8 mouse cellular contexts compared by ENCODE assay signal in genomic region chr13:23554393-23554792, GRCm38 (mm10). TPM values are rescaled to one million over a fixed set of nuclear protein-coding genes. Genes with fewer than 3 reads are reported as not detected.
DNase-seq lines count a peak whose midpoint lies in the region; ATAC-seq and TF ChIP-seq lines count a peak whose summit lies in the region.

No protein-coding gene starts in this region.

- H3K4me1 ChIP-seq in heart, adult 2 months (ENCODE audit: control insufficient read depth, insufficient read depth, low read length): peaks cover 2% of the 10 kb centered on the region
- H3K4me1 ChIP-seq in E14TG2a.4 (replicated peaks; ENCODE audit: low read depth, low read length): peaks cover 30% of the 10 kb centered on the region
- peaks cover 16% of the 10 kb centered on the region for H3K4me1 ChIP-seq in forebrain, embryonic 16.5 days (replicated peaks; ENCODE audit: control insufficient read depth, insufficient read depth, low read length)
- H3K4me1 ChIP-seq in liver, postnatal 0 days (ENCODE audit: insufficient read depth): peaks cover 15% of the 10 kb centered on the region

- no peaks in the 10 kb centered on the region for H3K9me3 ChIP-seq in E14TG2a.4 (ENCODE audit: low read length)
- no peaks in the 10 kb centered on the region for H3K9me3 ChIP-seq in forebrain, embryonic 16.5 days (ENCODE audit: control insufficient read depth, low read length)
- no peaks in the 10 kb centered on the region for H3K9me3 ChIP-seq in liver, postnatal 0 days (ENCODE audit: low read length)

- H3K27me3 ChIP-seq in heart, adult 2 months (ENCODE audit: control insufficient read depth, insufficient read depth, low read length): no peaks in the 10 kb centered on the region
- no peaks in the 10 kb centered on the region for H3K27me3 ChIP-seq in E14TG2a.4 (ENCODE audit: insufficient read depth, low read length)
- H3K27me3 ChIP-seq in forebrain, embryonic 16.5 days (replicated peaks; ENCODE audit: control insufficient read depth, insufficient read depth, low read length): no peaks in the 10 kb centered on the region
- H3K27me3 ChIP-seq in liver, postnatal 0 days (ENCODE audit: insufficient read depth, low read length): no peaks in the 10 kb centered on the region

- 15% methylated on average over 9 of the region's 9 CpGs for WGBS in heart, adult 2 months
- WGBS in forebrain, embryonic 16.5 days: 17% methylated on average over 9 of the region's 9 CpGs
- WGBS in liver, postnatal 0 days (ENCODE audit: insufficient replicate concordance): 18% methylated on average over 9 of the region's 9 CpGs

- no peak for TF ChIP-seq CTCF in heart, adult 2 months (IDR thresholded peaks at IDR 0.05)
- no peak for TF ChIP-seq CTCF in E14TG2a.4 (conservative IDR thresholded peaks at IDR 0.05; ENCODE audit: low read length)
- TF ChIP-seq CTCF in liver, postnatal 0 days (IDR thresholded peaks at IDR 0.05; ENCODE audit: low read depth): no peak

- ATAC-seq in forebrain, embryonic 16.5 days: no peak
- no peak for ATAC-seq in liver, postnatal 0 days

- H3K4me3 ChIP-seq in heart, adult 2 months: peak overlapping the region; percentile 65
- H3K4me3 ChIP-seq in E14TG2a.4 (replicated peaks; ENCODE audit: low read length): peak overlapping the region; percentile 78
- H3K4me3 ChIP-seq in forebrain, embryonic 16.5 days (replicated peaks; ENCODE audit: low read length): peak overlapping the region; percentile 58
- H3K4me3 ChIP-seq in liver, postnatal 0 days (ENCODE audit: low read depth, low read length): peak overlapping the region; percentile 64

- H3K27ac ChIP-seq in heart, adult 2 months: peak overlapping the region; percentile 79
- peak overlapping the region; percentile 80 for H3K27ac ChIP-seq in forebrain, embryonic 16.5 days (ENCODE audit: low read length)
- H3K27ac ChIP-seq in liver, postnatal 0 days (ENCODE audit: low read depth): peak overlapping the region; percentile 97

- H3K36me3 ChIP-seq in heart, adult 2 months (ENCODE audit: control insufficient read depth, insufficient read depth, low read length): no peaks in the 10 kb centered on the region; the same call in 1 of the 2 replicates
- no peaks in the 10 kb centered on the region for H3K36me3 ChIP-seq in E14TG2a.4 (ENCODE audit: insufficient read depth, low read length)
- no peaks in the 10 kb centered on the region for H3K36me3 ChIP-seq in forebrain, embryonic 16.5 days (ENCODE audit: control insufficient read depth, insufficient read depth)
- no peaks in the 10 kb centered on the region for H3K36me3 ChIP-seq in liver, postnatal 0 days (replicated peaks; ENCODE audit: insufficient read depth, low read length)

- TF ChIP-seq EP300 in heart, adult 2 months (IDR thresholded peaks at IDR 0.05; ENCODE audit: insufficient read depth, low read depth, low read length): no peak
- TF ChIP-seq EP300 in liver, postnatal 0 days (IDR thresholded peaks at IDR 0.05; ENCODE audit: low read depth): no peak

- peak overlapping the region; percentile 41; the same call in 1 of the 2 replicates for H3K9ac ChIP-seq in heart, adult 2 months (ENCODE audit: low read depth, low read length)
- H3K9ac ChIP-seq in forebrain, embryonic 16.5 days (replicated peaks; ENCODE audit: low read depth, low read length): peak overlapping the region; percentile 45
- peak overlapping the region; percentile 83 for H3K9ac ChIP-seq in liver, postnatal 0 days (replicated peaks)

- intact Hi-C loops in heart, adult 2 months (cut with DNase I): no loop called here
- intact Hi-C loops in left cerebral cortex, postnatal 14 days (cut with DNase I): no loop called here

- no peak for DNase-seq in heart, adult 2 months
- DNase-seq in heart, adult 8-10 months (ENCODE audit: low spot score): no peak
- no peak for DNase-seq in liver, postnatal 0 days
- DNase-seq in frontal cortex, postnatal 36 days (ENCODE audit: low spot score in 2 of 2): no peak
- DNase-seq in left cerebral cortex, postnatal 14 days (ENCODE audit: low spot score in 2 of 2): no peak
- DNase-seq in frontal cortex, postnatal 25 days (ENCODE audit: low spot score in 2 of 2): no peak

- H3K4me2 ChIP-seq in forebrain, embryonic 16.5 days (ENCODE audit: low read length): peak overlapping the region; percentile 99
- H3K4me2 ChIP-seq in liver, postnatal 0 days (ENCODE audit: low read depth, low read length): peak overlapping the region; percentile 90

- no peak for TF ChIP-seq POLR2A in heart, adult 2 months (IDR thresholded peaks at IDR 0.05; ENCODE audit: insufficient read depth, low read depth, low read length)

- no peaks in the 10 kb centered on the region for H3K79me2 ChIP-seq in heart, adult 2 months (replicated peaks; ENCODE audit: control insufficient read depth, insufficient read depth, low read length)

RNA-seq across cellular contexts. Expression of gene Hist1h1d, which starts 1.3 kb away (rescaled TPM):
- total RNA-seq in heart, adult 2 months (2021): under 1 TPM; 0.86 to 0.91 TPM
- 0.04 and 0.09 TPM in 2 replicates for polyA plus RNA-seq in heart, adult 2 months (2012; rRNA removed)
- 1 to 10 TPM; 1.2 to 1.5 (median 1.4) TPM for total RNA-seq in heart, adult 8-10 months (2022)
- polyA plus RNA-seq in forebrain, embryonic 16.5 days (2015; fragmentation: Nextera tagmentation; extraction: Ambion mirVana): 0.15 and 0.22 TPM in 2 replicates
- polyA plus RNA-seq in liver, postnatal 0 days (2015; fragmentation: Nextera tagmentation; extraction: Ambion mirVana): 0.43 and 0.51 TPM in 2 replicates
- total RNA-seq in left cerebral cortex, postnatal 14 days (2021): 1 to 10 TPM; 3.1 to 4.2 TPM

RNA-seq across cellular contexts. Expression of gene Hist1h4f, which starts 2.9 kb away (rescaled TPM):
- 10 to 100 TPM; 14.7 to 19.6 TPM for total RNA-seq in heart, adult 2 months (2021)
- polyA plus RNA-seq in heart, adult 2 months (2012; rRNA removed): 0.88 TPM in 1 of 2 replicates, not detected in the other
- total RNA-seq in heart, adult 8-10 months (2022): 10 to 100 TPM; 18.8 to 31.0 (median 26.5) TPM
- polyA plus RNA-seq in forebrain, embryonic 16.5 days (2015; fragmentation: Nextera tagmentation; extraction: Ambion mirVana): not detected in 2 replicates
- polyA plus RNA-seq in liver, postnatal 0 days (2015; fragmentation: Nextera tagmentation; extraction: Ambion mirVana): 1.1 and 1.2 TPM in 2 replicates
- 100 to 1,000 TPM; 150 to 165 TPM for total RNA-seq in left cerebral cortex, postnatal 14 days (2021)

RNA-seq across cellular contexts. Expression of gene Hist1h3e, which starts 7.8 kb away (rescaled TPM):
- 10 to 100 TPM; 14.0 to 14.6 TPM for total RNA-seq in heart, adult 2 months (2021)
- 1.8 and 2.0 TPM in 2 replicates for polyA plus RNA-seq in heart, adult 2 months (2012; rRNA removed)
- 10 to 100 TPM; 13.1 to 17.7 (median 13.5) TPM for total RNA-seq in heart, adult 8-10 months (2022)
- 2.0 and 3.4 TPM in 2 replicates for polyA plus RNA-seq in forebrain, embryonic 16.5 days (2015; fragmentation: Nextera tagmentation; extraction: Ambion mirVana)
- 3.6 and 4.6 TPM in 2 replicates for polyA plus RNA-seq in liver, postnatal 0 days (2015; fragmentation: Nextera tagmentation; extraction: Ambion mirVana)
- 10 to 100 TPM; 49.1 to 57.1 TPM for total RNA-seq in left cerebral cortex, postnatal 14 days (2021)

RNA-seq across cellular contexts. Expression of gene Hist1h3f, which starts 10.5 kb away (rescaled TPM):
- 1 to 10 TPM; 5.1 to 5.5 TPM for total RNA-seq in heart, adult 2 months (2021)
- polyA plus RNA-seq in heart, adult 2 months (2012; rRNA removed): 0.94 and 1.1 TPM in 2 replicates
- total RNA-seq in heart, adult 8-10 months (2022): 1 to 10 TPM; 4.6 to 6.3 (median 5.7) TPM
- polyA plus RNA-seq in forebrain, embryonic 16.5 days (2015; fragmentation: Nextera tagmentation; extraction: Ambion mirVana): 0.30 and 0.61 TPM in 2 replicates
- 1.3 and 1.5 TPM in 2 replicates for polyA plus RNA-seq in liver, postnatal 0 days (2015; fragmentation: Nextera tagmentation; extraction: Ambion mirVana)
- 10 to 100 TPM; 18.7 to 21.0 TPM for total RNA-seq in left cerebral cortex, postnatal 14 days (2021)

RNA-seq across cellular contexts. Expression of gene Hist1h2bh, which starts 11.2 kb away (rescaled TPM):
- total RNA-seq in heart, adult 2 months (2021): 1 to 10 TPM; 1.1 to 1.2 TPM
- 0.29 and 0.61 TPM in 2 replicates for polyA plus RNA-seq in heart, adult 2 months (2012; rRNA removed)
- total RNA-seq in heart, adult 8-10 months (2022): 1 to 10 TPM in 2 of 4 experiments, under 1 TPM in 2; 0.91 to 1.3 (median 1.1) TPM
- polyA plus RNA-seq in forebrain, embryonic 16.5 days (2015; fragmentation: Nextera tagmentation; extraction: Ambion mirVana): 0.23 and 0.47 TPM in 2 replicates
- 0.58 and 0.64 TPM in 2 replicates for polyA plus RNA-seq in liver, postnatal 0 days (2015; fragmentation: Nextera tagmentation; extraction: Ambion mirVana)
- total RNA-seq in left cerebral cortex, postnatal 14 days (2021): under 1 TPM; 0.91 to 0.92 TPM

Comparison
In these comparisons a context has a peak if more than half of its experiments do, and no peak if none do; other contexts are left out.
1. RNA of gene Hist1h4f, which starts 2.9 kb away (total RNA-seq): 150 to 165 TPM in left cerebral cortex, postnatal 14 days; 18.8 to 31.0 TPM in heart, adult 8-10 months and 14.7 to 19.6 TPM in heart, adult 2 months; every median in the first group is over 4 times any median in the second.
2. Peak in every context shown above with its lines, with median percentiles within 50 percentile points of each other: H3K27ac ChIP-seq, H3K4me3 ChIP-seq and H3K9ac ChIP-seq.